Mouse (Mus musculus): ENCODE data around the gene Ms4a3. TPM values are rescaled to one million over a fixed set of nuclear protein-coding genes. Genes with fewer than 3 reads are reported as not detected.

The Ms4a3 gene
- polyA plus RNA-seq, 1 experiment from 2014 or later, result not detected

Other genes starting within 250 kb of the Ms4a3 start
- gene Ms4a4c, start 236.1 kb downstream of the Ms4a3 start, polyA plus RNA-seq (2016; fragmentation: Nextera tagmentation; extraction: Ambion mirVana), result 0.44 TPM in 1 of 2 replicates, not detected in the other
- not detected in 2 replicates for gene Ms4a4b, start 197.3 kb downstream of the Ms4a3 start, polyA plus RNA-seq (2016; fragmentation: Nextera tagmentation; extraction: Ambion mirVana)
- gene Ms4a6c, start 171.5 kb downstream of the Ms4a3 start, polyA plus RNA-seq (2016; fragmentation: Nextera tagmentation; extraction: Ambion mirVana), result 2.6 and 2.8 TPM in 2 replicates
- not detected in 2 replicates for gene Gm8369, start 154.9 kb downstream of the Ms4a3 start, polyA plus RNA-seq (2016; fragmentation: Nextera tagmentation; extraction: Ambion mirVana)
- gene Ms4a6b, start 124.3 kb downstream of the Ms4a3 start, polyA plus RNA-seq (2016; fragmentation: Nextera tagmentation; extraction: Ambion mirVana), result 2.5 and 3.5 TPM in 2 replicates
- gene Ms4a4d, start 104.0 kb downstream of the Ms4a3 start, polyA plus RNA-seq (2016; fragmentation: Nextera tagmentation; extraction: Ambion mirVana), result 0.39 and 0.72 TPM in 2 replicates
- 1.4 and 2.8 TPM in 2 replicates for gene Ms4a6d, start 36.0 kb downstream of the Ms4a3 start, polyA plus RNA-seq (2016; fragmentation: Nextera tagmentation; extraction: Ambion mirVana)
- not detected in 2 replicates for gene Ms4a2, start 17.1 kb downstream of the Ms4a3 start, polyA plus RNA-seq (2016; fragmentation: Nextera tagmentation; extraction: Ambion mirVana)
- not detected in 2 replicates for gene Oosp2, start 19.7 kb upstream of the Ms4a3 start, polyA plus RNA-seq (2016; fragmentation: Nextera tagmentation; extraction: Ambion mirVana)
- gene Oosp1, start 50.3 kb upstream of the Ms4a3 start, polyA plus RNA-seq (2016; fragmentation: Nextera tagmentation; extraction: Ambion mirVana), result not detected in 2 replicates
- gene Oosp3, start 56.2 kb upstream of the Ms4a3 start, polyA plus RNA-seq (2016; fragmentation: Nextera tagmentation; extraction: Ambion mirVana), result not detected in 2 replicates
- not detected in 2 replicates for gene Gif, start 106.7 kb upstream of the Ms4a3 start, polyA plus RNA-seq (2016; fragmentation: Nextera tagmentation; extraction: Ambion mirVana)
- 49.1 and 55.1 TPM in 2 replicates for gene Mrpl16, start 129.5 kb upstream of the Ms4a3 start, polyA plus RNA-seq (2016; fragmentation: Nextera tagmentation; extraction: Ambion mirVana)
- gene Stx3, start 178.6 kb upstream of the Ms4a3 start, polyA plus RNA-seq (2016; fragmentation: Nextera tagmentation; extraction: Ambion mirVana), result 5.8 and 8.7 TPM in 2 replicates
- gene Olfr1417, start 198.4 kb upstream of the Ms4a3 start, polyA plus RNA-seq (2016; fragmentation: Nextera tagmentation; extraction: Ambion mirVana), result not detected in 2 replicates
- not detected in 2 replicates for gene Olfr1418, start 220.2 kb upstream of the Ms4a3 start, polyA plus RNA-seq (2016; fragmentation: Nextera tagmentation; extraction: Ambion mirVana)
- not detected in 2 replicates for gene Olfr1419, start 234.3 kb upstream of the Ms4a3 start, polyA plus RNA-seq (2016; fragmentation: Nextera tagmentation; extraction: Ambion mirVana)
- gene Olfr1420, start 245.7 kb upstream of the Ms4a3 start, polyA plus RNA-seq (2016; fragmentation: Nextera tagmentation; extraction: Ambion mirVana), result 0.07 TPM in 1 of 2 replicates, not detected in the other